Mouse (Mus musculus) heart, postnatal 0 days (tissue): ENCODE data around the gene Fcgr2b.

Experiments used
- CTCF ChIP-seq: IDR thresholded peaks from 2 replicates; pipeline ENCODE4 v1.5.1; 2016; ENCODE audit warnings: antibody characterized with exemption, control low read depth, low read depth
- EP300 ChIP-seq: IDR thresholded peaks from 2 replicates; pipeline ENCODE4 v1.6.1; 2016; ENCODE audit warnings: antibody characterized with exemption, low read depth

GRCm38 (mm10) chr1:170912891-170913615 is 63.3 kb downstream of the Fcgr2b start, which contains the start of gene Fcrlb:
- TF ChIP-seq CTCF (no peak), EP300 (no peak)
